Mouse (Mus musculus): Measurements from ENCODE around the gene 2310003L06Rik. TPM values are rescaled to one million over a fixed set of nuclear protein-coding genes. Genes with fewer than 3 reads are reported as not detected.

2310003L06Rik gene
- total RNA-seq (2021) (not detected), polyA plus RNA-seq (2012; rRNA removed) (not detected in 2 replicates)
- long read RNA-seq: 0 reads

- no peak for DNase-seq
These were observed at the start of gene 2310003L06Rik, which contains the start of gene Gm28434 for GRCm38 (mm10) chr5:87969201-87969600. TSS of gene 2310003L06Rik (plus strand) at chr5:87969459. TSS of gene Gm28434 (plus strand) at chr5:87969517.

- DNase-seq: no peak
These were observed 43.9 kb upstream of the 2310003L06Rik start, which contains the start of gene Csn3 for GRCm38 (mm10) chr5:87925372-87925771. TSS of gene Csn3 (plus strand) at chr5:87925579.

GRCm38 (mm10) chr5:87931603-87932002 lies 37.7 kb upstream of the 2310003L06Rik start:
- no peak for DNase-seq

GRCm38 (mm10) chr5:87940752-87941151 lies 28.5 kb upstream of the 2310003L06Rik start:
- DNase-seq: no peak

- no peak for DNase-seq
These were observed 26.7 kb upstream of the 2310003L06Rik start for GRCm38 (mm10) chr5:87942515-87942914.

GRCm38 (mm10) chr5:87951836-87952235 lies 17.4 kb upstream of the 2310003L06Rik start:
- no peak for DNase-seq

- no peak for DNase-seq
These were observed 9.9 kb downstream of the 2310003L06Rik start, which contains the start of gene Cabs1 for GRCm38 (mm10) chr5:87979139-87979538. TSS of gene Cabs1 (plus strand) at chr5:87979439.

GRCm38 (mm10) chr5:87982468-87983214 lies 13.4 kb downstream of the 2310003L06Rik start:
- DNase-seq: no peak

GRCm38 (mm10) chr5:88002249-88002648 lies 33.0 kb downstream of the 2310003L06Rik start, which contains the start of gene Smr3a:
TSS of gene Smr3a (plus strand) at chr5:88002549.
- DNase-seq: no peak

- DNase-seq: no peak
These were observed 36.0 kb downstream of the 2310003L06Rik start for GRCm38 (mm10) chr5:88005241-88005640.

Other genes starting within 250 kb of the 2310003L06Rik start
- gene Csn1s2a, start 194.9 kb upstream of the 2310003L06Rik start, total RNA-seq (2021): not detected
- not detected in 2 replicates for gene Csn1s2a, start 194.9 kb upstream of the 2310003L06Rik start, polyA plus RNA-seq (2012; rRNA removed)
- not detected for gene Csn1s2b, start 161.4 kb upstream of the 2310003L06Rik start, total RNA-seq (2021)
- gene Csn1s2b, start 161.4 kb upstream of the 2310003L06Rik start, polyA plus RNA-seq (2012; rRNA removed): not detected in 2 replicates
- not detected for gene Prr27, start 143.8 kb upstream of the 2310003L06Rik start, total RNA-seq (2021)
- not detected in 2 replicates for gene Prr27, start 143.8 kb upstream of the 2310003L06Rik start, polyA plus RNA-seq (2012; rRNA removed)
- gene Odam, start 84.4 kb upstream of the 2310003L06Rik start, total RNA-seq (2021): not detected
- not detected in 2 replicates for gene Odam, start 84.4 kb upstream of the 2310003L06Rik start, polyA plus RNA-seq (2012; rRNA removed)
- gene Csn3, start 43.9 kb upstream of the 2310003L06Rik start, total RNA-seq (2021): not detected
- gene Csn3, start 43.9 kb upstream of the 2310003L06Rik start, polyA plus RNA-seq (2012; rRNA removed): not detected in 2 replicates
- not detected for gene Gm28434, start 58 bp downstream of the 2310003L06Rik start, total RNA-seq (2021)
- gene Gm28434, start 58 bp downstream of the 2310003L06Rik start, polyA plus RNA-seq (2012; rRNA removed): not detected in 2 replicates
- gene Cabs1, start 10.0 kb downstream of the 2310003L06Rik start, total RNA-seq (2021): not detected
- not detected in 2 replicates for gene Cabs1, start 10.0 kb downstream of the 2310003L06Rik start, polyA plus RNA-seq (2012; rRNA removed)
- gene Smr3a, start 33.1 kb downstream of the 2310003L06Rik start, total RNA-seq (2021): not detected
- gene Smr3a, start 33.1 kb downstream of the 2310003L06Rik start, polyA plus RNA-seq (2012; rRNA removed): not detected in 2 replicates
- gene Smr2, start 117.1 kb downstream of the 2310003L06Rik start, total RNA-seq (2021): not detected
- not detected in 2 replicates for gene Smr2, start 117.1 kb downstream of the 2310003L06Rik start, polyA plus RNA-seq (2012; rRNA removed)
- gene Gm11116, start 142.1 kb downstream of the 2310003L06Rik start, total RNA-seq (2021): not detected
- gene Gm11116, start 142.1 kb downstream of the 2310003L06Rik start, polyA plus RNA-seq (2012; rRNA removed): not detected in 2 replicates
- gene Gm11115, start 184.6 kb downstream of the 2310003L06Rik start, total RNA-seq (2021): not detected
- gene Gm11115, start 184.6 kb downstream of the 2310003L06Rik start, polyA plus RNA-seq (2012; rRNA removed): not detected in 2 replicates

Data from adrenal gland, adult 2 months (tissue).